Mouse (Mus musculus): ENCODE measurements at regions not wholly inside any gene's neighbourhood (a gene's known extent, or its start where the extent isn't known, plus 50 kb on each side); places are given as distances from the start of the nearest gene placed in this dataset.

DNA sequence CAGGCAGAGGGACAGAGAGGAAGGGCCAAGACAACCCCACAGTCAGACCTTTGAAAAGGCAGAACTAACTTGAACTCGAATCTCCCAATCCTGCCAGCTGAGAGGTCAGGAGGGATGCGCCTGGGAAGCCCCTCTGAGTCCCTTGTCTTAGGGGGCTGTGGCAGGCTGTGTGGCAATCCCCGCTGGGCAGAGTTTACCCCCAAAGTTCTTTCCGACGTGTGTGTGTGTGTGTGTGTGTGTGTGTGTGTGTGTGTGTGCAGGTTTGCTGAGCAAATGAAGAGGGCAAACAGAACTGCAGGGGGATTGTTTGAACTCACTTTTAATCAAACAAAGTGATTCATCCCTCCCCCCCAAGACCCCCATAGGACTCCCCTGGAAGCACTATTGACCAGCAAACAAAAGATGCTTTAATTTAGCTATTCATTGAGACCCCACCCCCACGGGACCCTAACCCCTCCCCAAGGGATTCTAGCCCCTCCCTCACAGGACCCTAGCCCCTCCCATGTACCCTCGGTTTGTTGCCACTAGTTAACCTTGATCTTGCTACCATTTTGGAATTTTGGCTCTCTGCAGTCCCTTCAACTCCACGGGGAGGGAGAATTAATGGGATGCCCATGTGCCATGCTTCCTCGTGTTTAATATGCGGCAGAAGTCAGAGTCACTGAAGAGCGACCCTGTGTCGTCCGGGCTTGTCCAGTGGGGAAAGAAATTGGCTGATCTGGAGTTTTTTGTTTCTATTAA, 143.4 kb upstream of the Gli2 start:
- peaks cover 5% of the 10 kb centered on the region; the same call in 1 of the 2 replicates for H3K4me1 ChIP-seq (ENCODE audit: control insufficient read depth, insufficient read depth, low read length)
- no peak for TF ChIP-seq CTCF (IDR thresholded peaks at IDR 0.05; ENCODE audit: control insufficient read depth, insufficient read depth, insufficient replicate concordance, low read depth, low read length)
- TF ChIP-seq POLR2A (IDR thresholded peaks at IDR 0.05; ENCODE audit: control insufficient read depth, low read depth, low read length) = no peak
- no peak overlapping the region for H3K27ac ChIP-seq (ENCODE audit: control insufficient read depth, insufficient read depth, low read depth, low read length)
- no peaks in the 10 kb centered on the region for H3K27me3 ChIP-seq (ENCODE audit: control insufficient read depth, insufficient read depth, low read length)
- no peak overlapping the region for H3K4me3 ChIP-seq (ENCODE audit: control insufficient read depth, low read depth, low read length)
- H3K36me3 ChIP-seq (ENCODE audit: control insufficient read depth, insufficient read depth, low read length) = no peaks in the 10 kb centered on the region

- TF ChIP-seq POLR2A (IDR thresholded peaks at IDR 0.05; ENCODE audit: control insufficient read depth, low read depth, low read length) (no peak), CTCF (IDR thresholded peaks at IDR 0.05; ENCODE audit: control insufficient read depth, insufficient read depth, insufficient replicate concordance, low read depth, low read length) (no peak)
- H3K4me1 ChIP-seq (ENCODE audit: control insufficient read depth, insufficient read depth, low read length) = peaks cover 3% of the 10 kb centered on the region
Observed at GRCm38 (mm10) chr1:119194533-119194932, 141.1 kb upstream of the Gli2 start.

DNA sequence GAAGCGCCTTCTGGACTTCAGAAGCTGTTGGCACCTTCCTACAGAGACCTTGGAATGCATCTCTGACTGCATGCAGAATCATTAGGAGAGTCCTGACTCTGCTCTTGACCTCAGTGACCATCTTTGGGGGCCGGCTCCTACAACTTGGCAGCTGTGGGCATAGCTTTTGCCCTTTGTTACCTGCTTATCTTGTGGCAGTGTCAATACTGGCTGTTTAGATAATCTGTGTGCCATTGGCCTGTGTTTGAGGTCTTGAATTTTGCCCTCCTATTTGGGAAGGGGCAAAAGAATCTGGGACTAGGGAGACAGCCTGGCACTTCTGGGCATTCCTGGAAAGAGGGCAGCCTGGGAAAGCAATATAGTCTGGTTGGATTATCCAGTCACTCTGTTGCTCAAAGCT, 137.8 kb upstream of the Gli2 start:
- Histone ChIP-seq H3K4me3 (ENCODE audit: control insufficient read depth, low read depth, low read length) (no peak overlapping the region), H3K4me1 (ENCODE audit: control insufficient read depth, insufficient read depth, low read length) (peaks cover 7% of the 10 kb centered on the region), H3K27ac (ENCODE audit: control insufficient read depth, insufficient read depth, low read depth, low read length) (no peak overlapping the region), H3K36me3 (ENCODE audit: control insufficient read depth, insufficient read depth, low read length) (no peaks in the 10 kb centered on the region), H3K27me3 (ENCODE audit: control insufficient read depth, insufficient read depth, low read length) (no peaks in the 10 kb centered on the region)
- TF ChIP-seq POLR2A (IDR thresholded peaks at IDR 0.05; ENCODE audit: control insufficient read depth, low read depth, low read length) (no peak), CTCF (IDR thresholded peaks at IDR 0.05; ENCODE audit: control insufficient read depth, insufficient read depth, insufficient replicate concordance, low read depth, low read length) (no peak)

More at GRCm38 (mm10) chr1:119194533-119194932, 141.1 kb upstream of the Gli2 start:
- Histone ChIP-seq H3K27ac (ENCODE audit: control insufficient read depth, insufficient read depth, low read depth, low read length) (no peak overlapping the region), H3K27me3 (ENCODE audit: control insufficient read depth, insufficient read depth, low read length) (no peaks in the 10 kb centered on the region), H3K36me3 (ENCODE audit: control insufficient read depth, insufficient read depth, low read length) (no peaks in the 10 kb centered on the region), H3K4me3 (ENCODE audit: control insufficient read depth, low read depth, low read length) (no peak overlapping the region)

- H3K4me3 ChIP-seq (ENCODE audit: control insufficient read depth, low read depth, low read length) = no peak overlapping the region
- H3K27ac ChIP-seq (ENCODE audit: control insufficient read depth, insufficient read depth, low read depth, low read length) = no peak overlapping the region
- H3K36me3 ChIP-seq (ENCODE audit: control insufficient read depth, insufficient read depth, low read length) = no peaks in the 10 kb centered on the region
- TF ChIP-seq POLR2A (IDR thresholded peaks at IDR 0.05; ENCODE audit: control insufficient read depth, low read depth, low read length) (no peak), CTCF (IDR thresholded peaks at IDR 0.05; ENCODE audit: control insufficient read depth, insufficient read depth, insufficient replicate concordance, low read depth, low read length) (no peak)
- peaks cover 7% of the 10 kb centered on the region for H3K4me1 ChIP-seq (ENCODE audit: control insufficient read depth, insufficient read depth, low read length)
- no peaks in the 10 kb centered on the region for H3K27me3 ChIP-seq (ENCODE audit: control insufficient read depth, insufficient read depth, low read length)
Observed at GRCm38 (mm10) chr1:119189461-119190066, 136.1 kb upstream of the Gli2 start.

GRCm38 (mm10) chr1:119187301-119187700, 133.9 kb upstream of the Gli2 start:
- peaks cover 7% of the 10 kb centered on the region for H3K4me1 ChIP-seq (ENCODE audit: control insufficient read depth, insufficient read depth, low read length)
- no peaks in the 10 kb centered on the region for H3K36me3 ChIP-seq (ENCODE audit: control insufficient read depth, insufficient read depth, low read length)
- no peak overlapping the region for H3K27ac ChIP-seq (ENCODE audit: control insufficient read depth, insufficient read depth, low read depth, low read length)
- no peak overlapping the region for H3K4me3 ChIP-seq (ENCODE audit: control insufficient read depth, low read depth, low read length)
- H3K27me3 ChIP-seq (ENCODE audit: control insufficient read depth, insufficient read depth, low read length) = no peaks in the 10 kb centered on the region
- no peak for TF ChIP-seq CTCF (IDR thresholded peaks at IDR 0.05; ENCODE audit: control insufficient read depth, insufficient read depth, insufficient replicate concordance, low read depth, low read length)
- no peak for TF ChIP-seq POLR2A (IDR thresholded peaks at IDR 0.05; ENCODE audit: control insufficient read depth, low read depth, low read length)

DNA sequence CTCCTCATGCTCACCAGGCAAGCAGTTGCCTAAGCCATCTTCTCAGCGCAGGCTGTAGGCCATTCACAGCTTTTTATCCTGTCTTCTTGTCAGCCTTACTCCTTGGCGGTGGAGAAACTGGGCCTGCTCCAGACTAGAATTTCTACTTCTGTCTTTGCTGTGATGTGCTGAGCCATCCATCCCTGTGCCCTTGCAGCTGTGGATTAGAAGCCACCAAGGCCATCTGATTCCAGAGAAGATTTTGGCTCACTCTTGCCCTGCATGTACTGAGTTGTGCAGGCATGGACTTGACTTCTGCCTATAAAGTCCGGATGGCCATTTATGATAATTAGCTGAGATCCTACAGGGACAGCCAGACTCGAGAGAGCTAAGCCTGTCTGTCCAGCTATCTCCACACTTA, 133.4 kb upstream of the Gli2 start:
- no peaks in the 10 kb centered on the region for H3K36me3 ChIP-seq (ENCODE audit: control insufficient read depth, insufficient read depth, low read length)
- H3K4me1 ChIP-seq (ENCODE audit: control insufficient read depth, insufficient read depth, low read length) = peaks cover 7% of the 10 kb centered on the region
- no peak overlapping the region for H3K27ac ChIP-seq (ENCODE audit: control insufficient read depth, insufficient read depth, low read depth, low read length)
- no peak overlapping the region for H3K4me3 ChIP-seq (ENCODE audit: control insufficient read depth, low read depth, low read length)
- no peaks in the 10 kb centered on the region for H3K27me3 ChIP-seq (ENCODE audit: control insufficient read depth, insufficient read depth, low read length)
- TF ChIP-seq CTCF (IDR thresholded peaks at IDR 0.05; ENCODE audit: control insufficient read depth, insufficient read depth, insufficient replicate concordance, low read depth, low read length) (no peak), POLR2A (IDR thresholded peaks at IDR 0.05; ENCODE audit: control insufficient read depth, low read depth, low read length) (no peak)

DNA sequence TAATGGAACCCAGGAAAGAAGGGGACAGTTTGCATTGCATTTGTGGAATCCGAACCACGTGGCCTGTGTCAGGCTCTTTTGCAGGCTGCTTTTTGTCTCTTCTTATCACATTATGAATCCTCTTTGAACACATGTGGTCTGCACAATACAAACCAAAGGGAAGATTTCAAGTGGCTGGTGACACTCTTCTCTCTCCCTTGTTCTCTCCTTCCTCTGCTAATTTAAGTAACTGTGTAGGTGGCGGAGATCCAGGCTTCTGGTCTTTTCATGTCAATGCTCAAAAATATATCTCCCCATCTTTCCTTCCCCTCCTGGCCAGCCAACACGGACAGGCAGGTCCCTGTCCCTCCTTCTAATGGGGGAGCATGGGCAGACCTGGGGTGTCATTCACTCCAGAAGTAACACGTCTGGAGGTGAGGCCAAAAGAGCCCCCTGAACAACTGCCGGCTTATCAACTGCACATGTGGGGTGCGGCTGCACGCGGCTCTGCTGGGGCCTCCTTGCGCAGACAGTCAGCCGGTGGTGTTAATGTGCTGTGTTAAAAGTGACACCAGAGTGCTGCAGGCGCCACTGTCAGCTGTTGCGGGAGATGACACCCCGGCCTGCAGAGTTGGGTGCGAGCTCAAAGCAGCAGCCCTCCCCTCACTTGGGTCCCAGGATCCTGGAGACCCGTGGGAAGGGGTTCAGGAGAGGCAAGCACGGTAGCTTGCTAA, 130.3 kb upstream of the Gli2 start:
- Histone ChIP-seq H3K27me3 (ENCODE audit: control insufficient read depth, insufficient read depth, low read length) (no peaks in the 10 kb centered on the region), H3K36me3 (ENCODE audit: control insufficient read depth, insufficient read depth, low read length) (no peaks in the 10 kb centered on the region), H3K27ac (ENCODE audit: control insufficient read depth, insufficient read depth, low read depth, low read length) (no peak overlapping the region), H3K4me3 (ENCODE audit: control insufficient read depth, low read depth, low read length) (no peak overlapping the region), H3K4me1 (ENCODE audit: control insufficient read depth, insufficient read depth, low read length) (no peaks in the 10 kb centered on the region)
- TF ChIP-seq POLR2A (IDR thresholded peaks at IDR 0.05; ENCODE audit: control insufficient read depth, low read depth, low read length) (no peak), CTCF (IDR thresholded peaks at IDR 0.05; ENCODE audit: control insufficient read depth, insufficient read depth, insufficient replicate concordance, low read depth, low read length) (no peak)
